Mouse (Mus musculus): ENCODE measurements at regions not wholly inside any gene's neighbourhood (a gene's known extent, or its start where the extent isn't known, plus 50 kb on each side); places are given as distances from the start of the nearest gene placed in this dataset.

- Histone ChIP-seq H3K4me3 (replicated peaks; ENCODE audit: low read length) (no peak overlapping the region), H3K9ac (no peak overlapping the region), H3K27me3 (ENCODE audit: control insufficient read depth, insufficient read depth, low read length) (no peaks in the 10 kb centered on the region), H3K36me3 (replicated peaks; ENCODE audit: control insufficient read depth, insufficient read depth) (no peaks in the 10 kb centered on the region), H3K27ac (no peak overlapping the region), H3K4me2 (replicated peaks) (no peak overlapping the region), H3K9me3 (ENCODE audit: control insufficient read depth, low read length) (no peaks in the 10 kb centered on the region), H3K4me1 (replicated peaks; ENCODE audit: control insufficient read depth, insufficient read depth, low read length) (peaks cover 11% of the 10 kb centered on the region; the same call in 1 of the 2 replicates)
- WGBS: 26% methylated on average over 9 of the region's 9 CpGs
- DNase-seq (ENCODE audit: low spot score) (peak; percentile 72), ATAC-seq (ENCODE audit: low FRiP score) (peak; percentile 72; the same call in 1 of the 2 replicates)
Measured at GRCm38 (mm10) chr8:44696066-44696853, 239.0 kb upstream of the Fat1 start.

- Histone ChIP-seq H3K4me1 (replicated peaks; ENCODE audit: control insufficient read depth, insufficient read depth, low read length) (peaks cover 7% of the 10 kb centered on the region; the same call in 1 of the 2 replicates), H3K36me3 (replicated peaks; ENCODE audit: control insufficient read depth, insufficient read depth) (no peaks in the 10 kb centered on the region), H3K4me3 (replicated peaks; ENCODE audit: low read length) (no peak overlapping the region), H3K27ac (no peak overlapping the region), H3K9ac (no peak overlapping the region), H3K9me3 (ENCODE audit: control insufficient read depth, low read length) (no peaks in the 10 kb centered on the region), H3K4me2 (replicated peaks) (no peak overlapping the region), H3K27me3 (ENCODE audit: control insufficient read depth, insufficient read depth, low read length) (no peaks in the 10 kb centered on the region)
- ATAC-seq (ENCODE audit: low FRiP score) (no peak), DNase-seq (ENCODE audit: low spot score) (no peak)
- 85% methylated on average over 18 of the region's 18 CpGs for WGBS
Measured at GRCm38 (mm10) chr8:44699384-44700105, 235.7 kb upstream of the Fat1 start.

GRCm38 (mm10) chr8:44704595-44705265 lies 230.5 kb upstream of the Fat1 start:
- H3K4me1 ChIP-seq (replicated peaks; ENCODE audit: control insufficient read depth, insufficient read depth, low read length): no peaks in the 10 kb centered on the region
- DNase-seq (ENCODE audit: low spot score) (no peak), ATAC-seq (ENCODE audit: low FRiP score) (no peak)
- H3K4me3 ChIP-seq (replicated peaks; ENCODE audit: low read length): no peak overlapping the region
- H3K9me3 ChIP-seq (ENCODE audit: control insufficient read depth, low read length): no peaks in the 10 kb centered on the region
- no peak overlapping the region for H3K27ac ChIP-seq
- no peaks in the 10 kb centered on the region for H3K27me3 ChIP-seq (ENCODE audit: control insufficient read depth, insufficient read depth, low read length)
- no peak overlapping the region for H3K4me2 ChIP-seq (replicated peaks)
- H3K36me3 ChIP-seq (replicated peaks; ENCODE audit: control insufficient read depth, insufficient read depth): no peaks in the 10 kb centered on the region
- WGBS: 82% methylated on average over 9 of the region's 9 CpGs
- no peak overlapping the region for H3K9ac ChIP-seq

- no peak overlapping the region for H3K4me2 ChIP-seq (replicated peaks)
- H3K36me3 ChIP-seq (replicated peaks; ENCODE audit: control insufficient read depth, insufficient read depth): no peaks in the 10 kb centered on the region
- ATAC-seq (ENCODE audit: low FRiP score) (no peak), DNase-seq (ENCODE audit: low spot score) (no peak)
- H3K9me3 ChIP-seq (ENCODE audit: control insufficient read depth, low read length): no peaks in the 10 kb centered on the region
- WGBS: 72% methylated on average over 7 of the region's 7 CpGs
- no peak overlapping the region for H3K27ac ChIP-seq
- no peaks in the 10 kb centered on the region for H3K4me1 ChIP-seq (replicated peaks; ENCODE audit: control insufficient read depth, insufficient read depth, low read length)
- H3K4me3 ChIP-seq (replicated peaks; ENCODE audit: low read length): no peak overlapping the region
- no peak overlapping the region for H3K9ac ChIP-seq
- H3K27me3 ChIP-seq (ENCODE audit: control insufficient read depth, insufficient read depth, low read length): no peaks in the 10 kb centered on the region
Measured at GRCm38 (mm10) chr8:44708659-44709170, 226.5 kb upstream of the Fat1 start.

GRCm38 (mm10) chr8:44709171-44709940 lies 225.9 kb upstream of the Fat1 start:
- WGBS: 71% methylated on average over 6 of the region's 6 CpGs
- ATAC-seq (ENCODE audit: low FRiP score) (no peak), DNase-seq (ENCODE audit: low spot score) (no peak)

GRCm38 (mm10) chr8:44734577-44734976 lies 200.7 kb upstream of the Fat1 start:
- ATAC-seq (ENCODE audit: low FRiP score) (no peak), DNase-seq (ENCODE audit: low spot score) (no peak)
- no peaks in the 10 kb centered on the region for H3K27me3 ChIP-seq (ENCODE audit: control insufficient read depth, insufficient read depth, low read length)
- no peak overlapping the region for H3K27ac ChIP-seq
- no peaks in the 10 kb centered on the region for H3K36me3 ChIP-seq (replicated peaks; ENCODE audit: control insufficient read depth, insufficient read depth)
- no peak overlapping the region for H3K9ac ChIP-seq
- no peaks in the 10 kb centered on the region for H3K9me3 ChIP-seq (ENCODE audit: control insufficient read depth, low read length)
- WGBS: 86% methylated on average over 10 of the region's 10 CpGs
- H3K4me1 ChIP-seq (replicated peaks; ENCODE audit: control insufficient read depth, insufficient read depth, low read length): no peaks in the 10 kb centered on the region
- H3K4me2 ChIP-seq (replicated peaks): no peak overlapping the region
- no peak overlapping the region for H3K4me3 ChIP-seq (replicated peaks; ENCODE audit: low read length)

More at GRCm38 (mm10) chr8:44709171-44709940, 225.9 kb upstream of the Fat1 start:
- Histone ChIP-seq H3K4me1 (replicated peaks; ENCODE audit: control insufficient read depth, insufficient read depth, low read length) (no peaks in the 10 kb centered on the region), H3K36me3 (replicated peaks; ENCODE audit: control insufficient read depth, insufficient read depth) (no peaks in the 10 kb centered on the region), H3K4me2 (replicated peaks) (no peak overlapping the region), H3K9me3 (ENCODE audit: control insufficient read depth, low read length) (no peaks in the 10 kb centered on the region), H3K27me3 (ENCODE audit: control insufficient read depth, insufficient read depth, low read length) (no peaks in the 10 kb centered on the region), H3K9ac (no peak overlapping the region), H3K27ac (no peak overlapping the region), H3K4me3 (replicated peaks; ENCODE audit: low read length) (no peak overlapping the region)

GRCm38 (mm10) chr8:44735801-44736200 lies 199.4 kb upstream of the Fat1 start:
- 76% methylated on average over 5 of the region's 5 CpGs for WGBS
- DNase-seq (ENCODE audit: low spot score): no peak

GRCm38 (mm10) chr8:44743353-44743752 lies 191.9 kb upstream of the Fat1 start:
- no peak overlapping the region for H3K4me3 ChIP-seq (replicated peaks; ENCODE audit: low read length)
- no peaks in the 10 kb centered on the region for H3K27me3 ChIP-seq (ENCODE audit: control insufficient read depth, insufficient read depth, low read length)
- no peak overlapping the region for H3K27ac ChIP-seq
- no peak for ATAC-seq (ENCODE audit: low FRiP score)
- H3K36me3 ChIP-seq (replicated peaks; ENCODE audit: control insufficient read depth, insufficient read depth): no peaks in the 10 kb centered on the region
- 87% methylated on average over 2 of the region's 2 CpGs for WGBS
- no peaks in the 10 kb centered on the region for H3K9me3 ChIP-seq (ENCODE audit: control insufficient read depth, low read length)
- H3K9ac ChIP-seq: no peak overlapping the region
- H3K4me1 ChIP-seq (replicated peaks; ENCODE audit: control insufficient read depth, insufficient read depth, low read length): no peaks in the 10 kb centered on the region
- no peak overlapping the region for H3K4me2 ChIP-seq (replicated peaks)
- DNase-seq (ENCODE audit: low spot score): no peak

More at GRCm38 (mm10) chr8:44735801-44736200, 199.4 kb upstream of the Fat1 start:
- Histone ChIP-seq H3K9ac (no peak overlapping the region), H3K4me1 (replicated peaks; ENCODE audit: control insufficient read depth, insufficient read depth, low read length) (no peaks in the 10 kb centered on the region), H3K27me3 (ENCODE audit: control insufficient read depth, insufficient read depth, low read length) (no peaks in the 10 kb centered on the region), H3K4me2 (replicated peaks) (no peak overlapping the region), H3K9me3 (ENCODE audit: control insufficient read depth, low read length) (no peaks in the 10 kb centered on the region), H3K27ac (no peak overlapping the region), H3K36me3 (replicated peaks; ENCODE audit: control insufficient read depth, insufficient read depth) (no peaks in the 10 kb centered on the region), H3K4me3 (replicated peaks; ENCODE audit: low read length) (no peak overlapping the region)
- ATAC-seq (ENCODE audit: low FRiP score): no peak
